Mouse (Mus musculus): ENCODE data around the gene Npy. TPM values are rescaled to one million over a fixed set of nuclear protein-coding genes. Genes with fewer than 3 reads are reported as not detected.

Npy gene
- polyA plus RNA-seq (2012; rRNA removed) = 16.4 and 21.9 TPM in 2 replicates

DNA sequence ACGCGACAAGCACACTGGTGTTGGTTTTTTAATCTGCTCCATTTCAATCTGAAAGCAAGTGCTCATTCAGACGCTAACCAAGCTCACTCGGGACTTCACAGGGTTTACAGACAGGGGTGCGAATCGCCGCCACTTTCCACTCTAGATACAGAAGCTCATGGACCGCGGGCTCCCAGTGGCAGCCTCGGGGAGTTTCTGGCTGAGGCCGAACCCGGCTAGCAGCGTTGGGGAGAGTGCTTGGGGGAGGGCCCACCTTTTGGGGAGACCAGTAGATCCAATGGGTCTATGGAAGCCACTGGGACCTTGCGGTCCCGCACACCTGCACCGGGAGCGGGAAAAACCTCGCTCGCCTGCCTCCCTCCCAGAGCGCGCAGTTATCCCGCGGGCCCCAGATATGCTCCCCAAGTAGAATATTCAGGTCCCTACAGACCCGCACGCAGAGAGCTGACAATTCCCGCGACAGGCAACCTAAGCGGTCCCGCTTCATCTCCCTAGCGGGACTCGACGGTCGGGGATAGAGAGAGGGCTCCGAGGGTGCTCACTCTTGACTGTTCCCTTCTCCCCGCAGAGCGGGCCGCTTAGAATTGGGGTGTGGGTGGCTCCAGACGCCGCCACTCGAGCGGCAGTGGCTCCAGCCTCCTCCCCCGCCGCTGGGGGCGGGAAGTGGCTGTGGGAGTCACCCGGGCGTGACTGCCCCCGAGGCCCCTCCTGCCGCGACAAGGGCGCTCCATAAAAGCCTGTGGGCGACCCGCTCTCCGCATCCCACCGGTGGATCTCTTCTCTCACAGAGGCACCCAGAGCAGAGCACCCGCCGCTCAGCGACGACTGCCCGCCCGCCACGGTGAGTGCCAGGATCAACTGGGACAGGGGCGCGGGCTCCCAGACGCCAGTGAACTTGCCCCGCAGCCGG, at the start of gene Npy:
Npy (plus strand) TSS at position 750 of the 910 bp plus-strand sequence.
- DNase-seq (ENCODE audit: low read depth in 1 of 2, low spot score in 2 of 2) = no peak
- Histone ChIP-seq H3K27me3 (ENCODE audit: control insufficient read depth, insufficient read depth, low read length) (peaks cover 10% of the 10 kb centered on the region), H3K4me1 (ENCODE audit: control insufficient read depth, insufficient read depth, insufficient read length) (peaks cover 4% of the 10 kb centered on the region; the same call in 1 of the 2 replicates), H3K36me3 (ENCODE audit: control insufficient read depth, insufficient read depth, low read length) (no peaks in the 10 kb centered on the region), H3K27ac (ENCODE audit: insufficient read depth, low read length) (no peak within 1 kb of the TSS), H3K4me3 (ENCODE audit: extremely low read depth, insufficient read depth, insufficient read length) (no peak within 1 kb of the TSS)
- WGBS = 2% methylated on average over 65 of the region's 66 CpGs
- TF ChIP-seq CTCF (IDR thresholded peaks at IDR 0.05; ENCODE audit: extremely low read depth, insufficient read depth, insufficient read length, insufficient replicate concordance) = no peak
- no peak for TF ChIP-seq POLR2A (IDR thresholded peaks at IDR 0.05; ENCODE audit: low read depth, low read length)

DNA sequence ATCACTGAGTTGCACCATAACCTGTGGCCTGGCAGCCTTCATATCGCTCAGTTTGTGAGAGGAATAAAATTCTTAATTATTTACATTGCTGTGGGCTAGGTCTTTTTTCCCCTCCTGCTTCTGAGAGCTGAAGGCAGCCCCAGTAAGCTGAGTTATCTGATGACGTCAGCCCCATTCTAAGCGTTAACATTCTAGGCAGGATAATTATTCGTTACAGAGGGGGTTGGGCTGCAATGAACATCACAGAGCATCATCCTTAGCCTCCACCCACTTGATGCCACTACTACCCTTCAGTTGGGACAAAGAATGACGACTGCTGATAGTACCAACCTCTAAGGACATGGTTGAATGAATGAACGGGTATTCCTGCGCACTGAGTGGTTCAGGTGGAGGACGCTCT, 47.5 kb upstream of the Npy start:
- TF ChIP-seq CTCF (IDR thresholded peaks at IDR 0.05; ENCODE audit: extremely low read depth, insufficient read depth, insufficient read length, insufficient replicate concordance) (no peak), POLR2A (IDR thresholded peaks at IDR 0.05; ENCODE audit: low read depth, low read length) (no peak)
- H3K36me3 ChIP-seq (ENCODE audit: control insufficient read depth, insufficient read depth, low read length) = no peaks in the 10 kb centered on the region
- no peaks in the 10 kb centered on the region for H3K4me1 ChIP-seq (ENCODE audit: control insufficient read depth, insufficient read depth, insufficient read length)
- 84% methylated on average over 8 of the region's 8 CpGs for WGBS
- DNase-seq (ENCODE audit: low read depth in 1 of 2, low spot score in 2 of 2) = no peak
- no peak overlapping the region for H3K27ac ChIP-seq (ENCODE audit: insufficient read depth, low read length)
- no peak overlapping the region for H3K4me3 ChIP-seq (ENCODE audit: extremely low read depth, insufficient read depth, insufficient read length)
- no peaks in the 10 kb centered on the region; the same call in 1 of the 2 replicates for H3K27me3 ChIP-seq (ENCODE audit: control insufficient read depth, insufficient read depth, low read length)

- 20% methylated on average over 13 of the region's 13 CpGs for WGBS
- H3K27ac ChIP-seq (ENCODE audit: insufficient read depth, low read length) = no peak overlapping the region
- no peak overlapping the region for H3K4me3 ChIP-seq (ENCODE audit: extremely low read depth, insufficient read depth, insufficient read length)
- no peaks in the 10 kb centered on the region for H3K36me3 ChIP-seq (ENCODE audit: control insufficient read depth, insufficient read depth, low read length)
- TF ChIP-seq POLR2A (IDR thresholded peaks at IDR 0.05; ENCODE audit: low read depth, low read length) (no peak), CTCF (IDR thresholded peaks at IDR 0.05; ENCODE audit: extremely low read depth, insufficient read depth, insufficient read length, insufficient replicate concordance) (no peak)
- DNase-seq (ENCODE audit: low read depth in 1 of 2, low spot score in 2 of 2) = no peak
- no peaks in the 10 kb centered on the region for H3K27me3 ChIP-seq (ENCODE audit: control insufficient read depth, insufficient read depth, low read length)
- H3K4me1 ChIP-seq (ENCODE audit: control insufficient read depth, insufficient read depth, insufficient read length) = no peaks in the 10 kb centered on the region
Observed at GRCm38 (mm10) chr6:49778109-49778508, 44.4 kb upstream of the Npy start.

- 85% methylated on average over 9 of the region's 9 CpGs for WGBS
- H3K36me3 ChIP-seq (ENCODE audit: control insufficient read depth, insufficient read depth, low read length) = no peaks in the 10 kb centered on the region
- no peak for DNase-seq (ENCODE audit: low read depth in 1 of 2, low spot score in 2 of 2)
- TF ChIP-seq POLR2A (IDR thresholded peaks at IDR 0.05; ENCODE audit: low read depth, low read length) (no peak), CTCF (IDR thresholded peaks at IDR 0.05; ENCODE audit: extremely low read depth, insufficient read depth, insufficient read length, insufficient replicate concordance) (no peak)
- H3K27ac ChIP-seq (ENCODE audit: insufficient read depth, low read length) = no peak overlapping the region
- no peaks in the 10 kb centered on the region for H3K4me1 ChIP-seq (ENCODE audit: control insufficient read depth, insufficient read depth, insufficient read length)
- H3K4me3 ChIP-seq (ENCODE audit: extremely low read depth, insufficient read depth, insufficient read length) = no peak overlapping the region
- H3K27me3 ChIP-seq (ENCODE audit: control insufficient read depth, insufficient read depth, low read length) = no peaks in the 10 kb centered on the region
Observed at GRCm38 (mm10) chr6:49778729-49779128, 43.8 kb upstream of the Npy start.

- Histone ChIP-seq H3K27ac (ENCODE audit: insufficient read depth, low read length) (no peak overlapping the region), H3K4me3 (ENCODE audit: extremely low read depth, insufficient read depth, insufficient read length) (no peak overlapping the region), H3K4me1 (ENCODE audit: control insufficient read depth, insufficient read depth, insufficient read length) (no peaks in the 10 kb centered on the region), H3K36me3 (ENCODE audit: control insufficient read depth, insufficient read depth, low read length) (no peaks in the 10 kb centered on the region), H3K27me3 (ENCODE audit: control insufficient read depth, insufficient read depth, low read length) (no peaks in the 10 kb centered on the region)
- no peak for DNase-seq (ENCODE audit: low read depth in 1 of 2, low spot score in 2 of 2)
- 65% methylated on average over 7 of the region's 7 CpGs for WGBS
- TF ChIP-seq CTCF (IDR thresholded peaks at IDR 0.05; ENCODE audit: extremely low read depth, insufficient read depth, insufficient read length, insufficient replicate concordance) (no peak), POLR2A (IDR thresholded peaks at IDR 0.05; ENCODE audit: low read depth, low read length) (no peak)
Observed at GRCm38 (mm10) chr6:49779606-49780005, 42.9 kb upstream of the Npy start.

GRCm38 (mm10) chr6:49780846-49781400, 41.6 kb upstream of the Npy start:
- no peak for TF ChIP-seq CTCF (IDR thresholded peaks at IDR 0.05; ENCODE audit: extremely low read depth, insufficient read depth, insufficient read length, insufficient replicate concordance)
- TF ChIP-seq POLR2A (IDR thresholded peaks at IDR 0.05; ENCODE audit: low read depth, low read length) = no peak
- DNase-seq (ENCODE audit: low read depth in 1 of 2, low spot score in 2 of 2) = no peak
- Histone ChIP-seq H3K36me3 (ENCODE audit: control insufficient read depth, insufficient read depth, low read length) (no peaks in the 10 kb centered on the region), H3K27ac (ENCODE audit: insufficient read depth, low read length) (no peak overlapping the region), H3K27me3 (ENCODE audit: control insufficient read depth, insufficient read depth, low read length) (no peaks in the 10 kb centered on the region), H3K4me3 (ENCODE audit: extremely low read depth, insufficient read depth, insufficient read length) (no peak overlapping the region), H3K4me1 (ENCODE audit: control insufficient read depth, insufficient read depth, insufficient read length) (no peaks in the 10 kb centered on the region)
- WGBS = 77% methylated on average over 9 of the region's 9 CpGs

DNA sequence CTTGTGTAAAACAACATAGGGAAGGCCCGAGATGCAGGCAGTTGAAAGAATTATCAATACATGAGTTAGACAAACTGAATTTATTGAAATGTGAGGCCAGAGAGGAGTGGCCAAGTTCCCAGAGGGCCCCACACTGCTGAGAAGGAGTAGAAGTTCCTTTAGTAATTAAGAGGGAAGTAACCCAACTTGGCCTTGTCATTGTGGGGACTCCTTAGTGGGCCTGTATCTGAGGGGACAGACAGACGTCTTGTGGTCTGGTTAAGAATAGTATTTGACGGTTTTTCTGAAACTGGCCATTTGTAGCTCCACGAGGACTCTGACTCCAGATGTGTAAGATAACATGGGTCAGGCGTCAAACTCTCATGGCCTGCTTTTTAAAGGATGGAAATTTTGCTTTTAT, 40.7 kb upstream of the Npy start:
- H3K27me3 ChIP-seq (ENCODE audit: control insufficient read depth, insufficient read depth, low read length) = no peaks in the 10 kb centered on the region
- no peak overlapping the region for H3K27ac ChIP-seq (ENCODE audit: insufficient read depth, low read length)
- no peaks in the 10 kb centered on the region for H3K4me1 ChIP-seq (ENCODE audit: control insufficient read depth, insufficient read depth, insufficient read length)
- H3K4me3 ChIP-seq (ENCODE audit: extremely low read depth, insufficient read depth, insufficient read length) = no peak overlapping the region
- 42% methylated on average over 5 of the region's 5 CpGs for WGBS
- no peak for DNase-seq (ENCODE audit: low read depth in 1 of 2, low spot score in 2 of 2)
- TF ChIP-seq CTCF (IDR thresholded peaks at IDR 0.05; ENCODE audit: extremely low read depth, insufficient read depth, insufficient read length, insufficient replicate concordance) = no peak
- no peak for TF ChIP-seq POLR2A (IDR thresholded peaks at IDR 0.05; ENCODE audit: low read depth, low read length)
- no peaks in the 10 kb centered on the region for H3K36me3 ChIP-seq (ENCODE audit: control insufficient read depth, insufficient read depth, low read length)

All from spleen, adult 2 months (tissue).